Mouse (Mus musculus): Measurements from ENCODE around the gene Mmp10. TPM values are rescaled to one million over a fixed set of nuclear protein-coding genes. Genes with fewer than 3 reads are reported as not detected.

The Mmp10 gene
- polyA plus RNA-seq (2016; fragmentation: Nextera tagmentation; extraction: Ambion mirVana) = not detected in 2 replicates

DNA sequence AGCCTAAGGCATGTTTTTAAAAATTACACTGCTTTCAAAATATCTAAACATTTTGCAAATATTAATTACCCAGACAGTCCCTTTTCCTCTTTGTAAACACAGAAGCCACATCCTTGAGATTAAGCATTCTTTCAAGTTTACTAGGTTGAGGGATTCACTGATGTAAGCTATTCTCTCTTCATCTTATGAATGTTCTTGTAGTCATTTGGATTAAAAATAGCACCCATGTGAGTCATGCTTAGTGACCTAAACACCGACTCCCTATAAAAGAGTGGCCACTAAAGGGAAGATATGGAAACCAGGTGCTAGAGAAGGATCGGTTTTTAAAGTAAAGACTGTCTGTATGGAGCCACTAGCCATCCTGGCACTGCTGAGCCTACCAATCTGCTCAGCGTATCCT lies at the start of gene Mmp10:
Gene Mmp10 (plus strand): TSS at position 302 of the 400 bp plus-strand sequence.
- Histone ChIP-seq H3K9ac (no peak within 1 kb of the TSS), H3K4me1 (no peaks in the 10 kb centered on the region), H3K9me3 (replicated peaks) (no peaks in the 10 kb centered on the region), H3K27me3 (no peaks in the 10 kb centered on the region), H3K4me2 (replicated peaks) (no peak within 1 kb of the TSS), H3K27ac (no peak within 1 kb of the TSS), H3K36me3 (no peaks in the 10 kb centered on the region), H3K4me3 (no peak within 1 kb of the TSS)
- 93% methylated on average over 3 of the region's 3 CpGs for WGBS
- ATAC-seq (ENCODE audit: low FRiP score) = no peak

DNA sequence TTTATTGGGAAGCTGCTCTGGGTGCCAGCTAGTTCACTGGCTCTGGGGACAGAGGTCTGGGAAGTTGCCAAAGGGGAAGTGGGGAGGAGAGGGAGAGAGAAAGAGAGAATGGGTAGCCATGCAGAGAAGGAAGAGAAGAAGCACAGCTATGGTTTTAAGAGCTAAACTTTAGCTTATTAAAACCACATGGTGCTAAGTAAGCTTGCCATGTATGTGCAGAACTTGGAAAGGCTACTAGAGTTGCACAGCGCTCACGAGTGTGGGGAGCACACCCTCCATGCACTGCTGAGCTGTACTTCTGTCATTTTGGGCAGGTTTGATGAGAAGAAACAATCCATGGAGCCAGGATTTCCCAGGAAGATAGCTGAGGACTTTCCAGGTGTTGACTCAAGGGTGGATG lies 48.9 kb upstream of the Mmp10 start:
- no peak overlapping the region for H3K4me3 ChIP-seq
- H3K9ac ChIP-seq = no peak overlapping the region
- no peak overlapping the region for H3K27ac ChIP-seq
- no peak for ATAC-seq (ENCODE audit: low FRiP score)
- H3K4me2 ChIP-seq (replicated peaks) = no peak overlapping the region
- no peaks in the 10 kb centered on the region for H3K36me3 ChIP-seq
- no peaks in the 10 kb centered on the region for H3K9me3 ChIP-seq (replicated peaks)
- H3K4me1 ChIP-seq = no peaks in the 10 kb centered on the region
- no peaks in the 10 kb centered on the region for H3K27me3 ChIP-seq
- 73% methylated on average over 2 of the region's 2 CpGs for WGBS

DNA sequence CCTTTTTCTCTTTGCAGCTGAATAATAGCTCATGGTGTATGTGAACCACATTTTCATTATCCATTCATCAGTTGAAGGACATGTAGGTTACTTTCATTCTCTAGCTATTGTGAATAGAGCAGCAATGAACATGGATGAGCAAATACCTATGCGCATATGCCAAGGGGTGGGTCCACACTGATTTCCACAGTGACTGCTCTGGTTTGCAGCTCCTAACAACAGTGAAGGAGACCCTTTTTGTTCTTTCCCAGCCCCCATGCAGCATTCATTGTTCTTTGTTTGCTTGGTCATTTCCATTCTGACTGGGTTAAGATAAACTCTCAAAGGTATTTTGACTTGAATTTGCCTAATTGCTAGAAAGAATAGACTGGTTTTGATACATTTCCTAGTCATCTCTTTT lies 31.9 kb upstream of the Mmp10 start:
- H3K4me3 ChIP-seq = no peak overlapping the region
- ATAC-seq (ENCODE audit: low FRiP score) = no peak
- H3K36me3 ChIP-seq = no peaks in the 10 kb centered on the region
- 73% methylated on average over 1 of the region's 1 CpGs for WGBS
- no peaks in the 10 kb centered on the region for H3K9me3 ChIP-seq (replicated peaks)
- no peak overlapping the region for H3K4me2 ChIP-seq (replicated peaks)
- no peak overlapping the region for H3K9ac ChIP-seq
- H3K4me1 ChIP-seq = no peaks in the 10 kb centered on the region
- no peaks in the 10 kb centered on the region for H3K27me3 ChIP-seq
- no peak overlapping the region for H3K27ac ChIP-seq

DNA sequence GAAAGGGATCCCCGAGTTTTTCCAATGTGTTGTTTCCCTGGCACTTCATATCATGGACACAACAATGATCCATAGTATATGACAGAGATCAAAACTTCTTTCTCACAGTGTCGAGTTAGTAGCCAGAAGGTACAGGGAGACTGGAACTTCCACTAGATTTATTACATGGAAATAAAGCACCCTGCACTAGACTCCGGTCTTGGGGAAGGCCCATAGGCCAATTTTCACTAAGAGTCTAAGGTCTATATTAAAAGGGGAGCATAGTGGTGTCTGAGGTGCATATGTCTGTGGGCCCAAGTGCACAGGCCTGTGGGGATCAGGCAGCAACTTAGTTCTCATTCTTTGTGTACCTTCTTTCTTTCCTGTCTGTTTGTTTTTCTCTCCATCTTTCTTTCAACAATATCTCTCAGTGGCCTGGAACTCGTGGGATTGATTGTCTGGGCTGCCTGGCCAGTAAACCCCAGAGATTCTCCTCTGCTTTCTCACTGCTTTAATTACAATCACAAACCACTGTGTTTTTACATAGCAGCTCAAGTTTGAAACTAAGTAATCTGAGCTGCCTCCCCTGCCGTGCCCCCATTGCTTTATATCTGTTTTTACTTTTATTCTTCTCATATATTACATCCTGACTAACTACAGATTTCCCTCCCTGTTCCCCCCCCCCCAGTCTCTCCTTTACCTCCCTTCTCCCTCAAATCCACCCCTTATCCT lies 18.3 kb upstream of the Mmp10 start:
- no peaks in the 10 kb centered on the region for H3K36me3 ChIP-seq
- no peak overlapping the region for H3K4me3 ChIP-seq
- no peak overlapping the region for H3K27ac ChIP-seq
- ATAC-seq (ENCODE audit: low FRiP score) = no peak
- no peak overlapping the region for H3K4me2 ChIP-seq (replicated peaks)
- WGBS = 73% methylated on average over 5 of the region's 5 CpGs
- H3K27me3 ChIP-seq = no peaks in the 10 kb centered on the region
- H3K9me3 ChIP-seq (replicated peaks) = no peaks in the 10 kb centered on the region
- H3K9ac ChIP-seq = no peak overlapping the region
- H3K4me1 ChIP-seq = no peaks in the 10 kb centered on the region

DNA sequence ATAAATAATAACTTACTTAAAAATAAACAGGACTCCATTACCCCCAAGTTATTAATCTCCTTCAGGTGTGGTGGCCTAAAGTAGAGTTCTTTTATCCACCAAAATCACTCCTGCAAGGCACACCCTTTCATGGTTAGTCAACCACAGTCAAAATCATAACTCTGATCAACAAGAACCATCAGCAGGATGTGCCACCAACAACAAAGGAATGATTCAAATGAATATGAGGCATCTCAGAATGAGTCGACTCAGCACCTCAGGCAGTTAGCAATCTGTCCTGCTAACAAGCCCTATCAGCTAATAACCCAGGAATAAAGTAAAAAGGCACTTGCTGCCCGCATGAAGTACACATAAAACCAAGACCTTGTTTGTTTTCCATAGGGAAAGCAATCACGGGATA lies 1.0 kb upstream of the Mmp10 start:
- Histone ChIP-seq H3K36me3 (no peaks in the 10 kb centered on the region), H3K4me3 (no peak overlapping the region), H3K27me3 (no peaks in the 10 kb centered on the region), H3K9me3 (replicated peaks) (no peaks in the 10 kb centered on the region), H3K4me2 (replicated peaks) (no peak overlapping the region), H3K9ac (no peak overlapping the region), H3K27ac (no peak overlapping the region), H3K4me1 (no peaks in the 10 kb centered on the region)
- ATAC-seq (ENCODE audit: low FRiP score) = no peak
- 89% methylated on average over 3 of the region's 3 CpGs for WGBS

DNA sequence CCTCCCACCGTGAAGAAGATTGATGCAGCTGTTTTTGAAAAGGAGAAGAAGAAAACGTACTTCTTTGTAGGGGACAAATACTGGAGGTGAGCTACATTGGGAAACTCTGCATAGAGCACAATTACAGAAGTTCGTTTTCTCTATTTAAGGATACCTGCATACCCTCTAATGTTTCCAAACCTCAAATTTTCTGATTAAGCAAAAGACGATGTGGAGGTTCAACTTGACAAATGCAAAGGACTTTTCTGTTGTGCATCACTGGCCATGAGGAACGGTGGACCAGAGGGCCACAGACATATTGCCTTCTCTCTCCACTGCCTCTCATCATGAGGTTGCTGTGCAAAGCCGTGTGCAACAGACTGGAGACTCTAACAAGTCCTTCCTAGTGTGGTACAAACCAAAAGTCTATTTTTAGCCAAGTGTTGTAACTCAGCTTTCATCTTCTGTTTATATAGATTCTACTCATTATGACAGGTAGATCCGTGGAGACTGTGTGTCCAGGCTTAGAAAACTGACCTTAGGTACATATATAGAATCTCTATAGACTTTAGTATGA lies 5.2 kb downstream of the Mmp10 start:
- Histone ChIP-seq H3K4me2 (replicated peaks) (no peak overlapping the region), H3K4me3 (no peak overlapping the region), H3K27ac (no peak overlapping the region), H3K4me1 (no peaks in the 10 kb centered on the region), H3K36me3 (no peaks in the 10 kb centered on the region), H3K9ac (no peak overlapping the region), H3K9me3 (replicated peaks) (no peaks in the 10 kb centered on the region), H3K27me3 (no peaks in the 10 kb centered on the region)
- ATAC-seq (ENCODE audit: low FRiP score) = no peak
- WGBS = 81% methylated on average over 7 of the region's 7 CpGs

DNA sequence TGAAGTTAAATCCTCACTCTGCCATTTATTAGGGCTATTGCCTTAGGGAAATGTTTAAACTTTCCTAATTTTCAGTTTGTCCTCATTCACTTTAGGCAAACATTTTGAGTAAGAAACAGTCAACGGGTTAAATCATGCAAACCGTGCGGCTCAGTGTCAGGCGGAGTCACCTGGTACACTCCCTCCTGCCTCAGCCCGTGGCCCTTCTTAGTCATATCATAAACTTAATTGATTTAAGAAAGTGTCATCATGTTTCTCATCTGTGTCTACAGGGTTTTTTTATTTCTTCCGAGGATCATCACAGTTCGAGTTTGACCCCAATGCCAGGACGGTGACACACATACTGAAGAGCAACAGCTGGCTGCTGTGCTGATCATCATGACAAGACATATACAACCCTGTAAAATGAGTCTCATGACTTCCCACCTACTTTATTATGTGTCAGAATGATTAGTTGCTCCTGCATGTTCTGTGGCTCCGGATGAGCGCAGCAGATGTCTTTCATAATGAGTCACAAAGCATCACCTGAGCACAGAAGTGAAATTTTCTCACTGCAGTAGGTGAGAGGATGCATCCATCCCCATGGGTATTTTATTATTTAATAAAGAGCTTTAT lies 7.6 kb downstream of the Mmp10 start:
- WGBS = 91% methylated on average over 10 of the region's 10 CpGs
- H3K36me3 ChIP-seq = no peaks in the 10 kb centered on the region
- no peak for ATAC-seq (ENCODE audit: low FRiP score)

DNA sequence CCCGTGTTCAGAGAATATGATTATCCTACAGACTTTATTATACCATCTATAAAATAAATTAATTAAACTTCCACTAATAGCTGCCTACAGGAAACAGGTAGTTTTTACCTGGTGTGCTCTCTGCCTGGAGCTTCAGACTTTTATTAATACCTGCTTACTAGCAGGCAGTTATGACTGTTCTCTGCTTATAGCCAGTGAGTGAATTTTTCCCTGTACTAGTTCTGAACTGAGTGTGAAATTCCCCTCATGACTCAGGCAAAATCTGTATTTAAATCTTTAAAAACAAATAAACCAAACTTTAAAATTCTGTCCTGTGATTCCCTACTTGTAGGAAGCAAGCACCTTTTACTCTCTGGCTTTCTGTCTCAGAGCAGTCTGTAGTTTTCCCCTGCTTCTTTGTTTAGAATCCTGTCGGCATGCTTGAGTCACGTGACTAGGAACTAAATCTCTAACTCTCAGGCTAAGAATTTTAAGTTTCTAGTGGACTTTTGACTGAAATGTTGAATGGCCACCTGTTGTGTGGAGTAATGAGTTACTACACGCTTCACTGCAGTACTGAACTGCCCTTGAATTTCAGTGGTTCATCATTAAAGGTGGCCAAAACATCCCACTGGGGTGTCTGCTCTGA lies 15.9 kb downstream of the Mmp10 start:
- Histone ChIP-seq H3K36me3 (no peaks in the 10 kb centered on the region), H3K4me1 (no peaks in the 10 kb centered on the region), H3K9ac (no peak overlapping the region), H3K9me3 (replicated peaks) (no peaks in the 10 kb centered on the region), H3K27me3 (no peaks in the 10 kb centered on the region), H3K27ac (no peak overlapping the region), H3K4me3 (no peak overlapping the region), H3K4me2 (replicated peaks) (no peak overlapping the region)
- WGBS = 66% methylated on average over 4 of the region's 4 CpGs
- no peak for ATAC-seq (ENCODE audit: low FRiP score)

More for the DNA sequence above, 7.6 kb downstream of the Mmp10 start:
- H3K27me3 ChIP-seq = no peaks in the 10 kb centered on the region
- no peak overlapping the region for H3K9ac ChIP-seq
- no peaks in the 10 kb centered on the region for H3K9me3 ChIP-seq (replicated peaks)
- no peak overlapping the region for H3K4me3 ChIP-seq
- no peak overlapping the region for H3K4me2 ChIP-seq (replicated peaks)
- no peak overlapping the region for H3K27ac ChIP-seq
- no peaks in the 10 kb centered on the region for H3K4me1 ChIP-seq

DNA sequence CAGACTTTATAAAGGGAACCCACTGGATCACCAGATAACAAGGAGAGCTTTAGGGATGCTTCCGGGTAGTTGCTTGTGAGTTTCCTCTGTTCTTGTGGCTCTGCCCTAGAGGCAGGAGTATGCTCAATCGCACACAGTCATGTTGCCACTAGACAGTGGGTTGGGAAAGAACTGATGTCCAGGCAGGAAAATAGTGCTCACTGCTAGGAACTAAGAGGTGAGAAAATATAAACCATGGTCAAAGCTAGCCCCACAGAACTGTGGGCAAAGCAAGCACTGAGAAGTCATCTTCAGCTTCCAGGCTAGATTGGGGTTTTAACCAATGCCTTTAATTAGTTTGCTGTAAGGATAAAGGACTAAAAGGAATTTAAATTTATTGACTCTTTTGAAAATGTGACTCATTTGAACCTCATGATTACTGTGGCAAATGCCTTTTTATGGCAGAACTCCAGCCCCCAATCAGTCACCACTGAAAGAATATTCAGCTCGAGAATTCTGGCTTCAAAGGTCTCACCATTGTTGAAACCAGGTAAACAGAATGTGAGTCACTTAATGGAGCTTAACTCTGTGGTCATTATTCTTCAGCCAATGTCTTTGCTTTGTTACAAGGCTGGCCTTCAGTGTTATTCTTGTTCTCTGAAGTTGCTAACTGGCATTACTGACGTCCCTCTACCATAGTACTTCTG lies 24.2 kb downstream of the Mmp10 start:
- no peak overlapping the region for H3K9ac ChIP-seq
- no peaks in the 10 kb centered on the region for H3K4me1 ChIP-seq
- H3K4me3 ChIP-seq = no peak overlapping the region
- H3K27ac ChIP-seq = no peak overlapping the region
- H3K36me3 ChIP-seq = no peaks in the 10 kb centered on the region
- no peak overlapping the region for H3K4me2 ChIP-seq (replicated peaks)
- no peaks in the 10 kb centered on the region for H3K27me3 ChIP-seq
- ATAC-seq (ENCODE audit: low FRiP score) = no peak
- WGBS = 71% methylated on average over 4 of the region's 4 CpGs
- H3K9me3 ChIP-seq (replicated peaks) = no peaks in the 10 kb centered on the region

DNA sequence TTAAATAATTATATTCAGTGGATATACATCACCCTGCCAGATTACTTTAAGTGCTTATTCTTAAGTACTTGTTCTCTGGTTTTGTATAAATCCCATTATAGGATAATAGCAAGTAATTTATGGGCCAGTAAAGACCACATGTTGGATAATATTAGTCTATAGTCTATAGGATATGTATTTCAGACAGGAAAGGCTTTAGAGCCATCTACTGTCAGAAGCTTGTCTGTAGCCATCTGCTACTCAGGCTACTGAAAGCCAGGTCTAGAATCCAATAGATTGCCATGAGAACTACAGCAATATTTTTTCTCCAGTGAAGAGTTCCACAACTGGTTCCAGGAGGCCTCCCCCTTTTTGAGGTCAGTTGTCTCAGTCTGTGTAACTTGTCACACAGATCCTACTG lies 40.6 kb downstream of the Mmp10 start:
- Histone ChIP-seq H3K9me3 (replicated peaks) (no peaks in the 10 kb centered on the region), H3K4me1 (no peaks in the 10 kb centered on the region), H3K36me3 (no peaks in the 10 kb centered on the region), H3K9ac (no peak overlapping the region), H3K27me3 (no peaks in the 10 kb centered on the region), H3K4me3 (no peak overlapping the region), H3K4me2 (replicated peaks) (no peak overlapping the region), H3K27ac (no peak overlapping the region)
- no peak for ATAC-seq (ENCODE audit: low FRiP score)

DNA sequence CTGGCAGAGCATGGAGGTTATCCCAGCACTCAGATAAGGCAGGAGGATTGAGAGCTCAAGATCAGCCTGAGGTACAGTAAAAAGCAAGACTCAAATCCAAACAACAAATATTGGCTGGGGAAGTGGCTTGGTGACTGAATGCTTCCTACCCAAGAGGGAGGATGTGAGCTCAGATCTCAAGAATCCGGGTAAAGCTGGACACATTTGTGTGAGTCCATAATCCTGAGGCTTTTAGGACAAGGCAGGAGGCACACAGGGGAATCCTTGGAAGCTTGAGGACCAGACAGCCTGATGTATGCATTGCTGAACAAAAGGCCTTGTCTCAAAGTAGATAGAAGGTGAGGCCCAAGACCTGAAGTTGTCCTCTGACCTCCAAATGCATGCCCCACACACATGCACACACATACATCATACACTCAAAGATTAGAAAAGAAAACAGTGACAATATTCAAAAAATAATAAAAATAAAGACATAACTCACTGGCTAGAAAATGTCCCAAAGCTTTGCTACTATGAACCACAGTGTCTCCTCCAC lies 42.8 kb downstream of the Mmp10 start:
- Histone ChIP-seq H3K4me3 (no peak overlapping the region), H3K27me3 (no peaks in the 10 kb centered on the region), H3K9me3 (replicated peaks) (no peaks in the 10 kb centered on the region), H3K27ac (no peak overlapping the region), H3K36me3 (no peaks in the 10 kb centered on the region), H3K9ac (no peak overlapping the region), H3K4me1 (no peaks in the 10 kb centered on the region), H3K4me2 (replicated peaks) (no peak overlapping the region)
- WGBS = 76% methylated on average over 1 of the region's 1 CpGs
- no peak for ATAC-seq (ENCODE audit: low FRiP score)

DNA sequence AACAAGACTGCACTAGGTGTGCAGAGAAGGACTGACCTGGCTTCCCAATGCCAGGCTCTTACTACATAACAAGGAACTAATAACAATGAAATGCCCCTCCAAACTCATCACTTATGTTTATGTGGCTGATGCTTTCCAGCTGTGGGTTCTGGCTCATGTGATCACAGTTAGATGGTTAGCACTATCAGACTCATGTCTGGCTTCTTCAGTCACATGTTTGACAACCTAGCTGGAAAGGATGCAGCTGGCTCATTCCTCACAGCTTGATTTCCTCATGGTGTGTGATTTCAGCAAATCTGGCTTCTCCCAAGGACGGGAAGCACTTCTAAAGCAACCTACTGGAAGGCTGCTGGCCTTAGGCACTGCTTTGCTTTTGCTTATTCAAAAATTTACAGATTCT lies 43.3 kb downstream of the Mmp10 start:
- H3K27ac ChIP-seq = no peak overlapping the region
- no peak for ATAC-seq (ENCODE audit: low FRiP score)
- H3K4me1 ChIP-seq = no peaks in the 10 kb centered on the region
- H3K9me3 ChIP-seq (replicated peaks) = no peaks in the 10 kb centered on the region
- H3K4me3 ChIP-seq = no peak overlapping the region
- H3K27me3 ChIP-seq = no peaks in the 10 kb centered on the region
- no peak overlapping the region for H3K9ac ChIP-seq
- H3K36me3 ChIP-seq = no peaks in the 10 kb centered on the region
- no peak overlapping the region for H3K4me2 ChIP-seq (replicated peaks)
- 70% methylated on average over 1 of the region's 1 CpGs for WGBS
